Mouse (Mus musculus) sigmoid colon, adult 10 weeks (tissue): ENCODE data around the gene Glyctk. TPM values are rescaled to one million over a fixed set of nuclear protein-coding genes. Genes with fewer than 3 reads are reported as not detected.

Experiments
- polyA plus RNA-seq: library from polyadenylated mRNA; stranded (reverse); fragments of 350-450 nt; fragmentation: Illumina TruSeq; extraction: RNeasy Lipid Tissue Mini Kit (QIAGEN cat#74804); gene quantifications from one replicate; pipeline ENCODE4 v1.2.3, GENCODE M21; 2014; ENCODE audit warnings: low read depth, low replicate concordance

Gene Glyctk
- polyA plus RNA-seq = 0.13 TPM

DNA sequence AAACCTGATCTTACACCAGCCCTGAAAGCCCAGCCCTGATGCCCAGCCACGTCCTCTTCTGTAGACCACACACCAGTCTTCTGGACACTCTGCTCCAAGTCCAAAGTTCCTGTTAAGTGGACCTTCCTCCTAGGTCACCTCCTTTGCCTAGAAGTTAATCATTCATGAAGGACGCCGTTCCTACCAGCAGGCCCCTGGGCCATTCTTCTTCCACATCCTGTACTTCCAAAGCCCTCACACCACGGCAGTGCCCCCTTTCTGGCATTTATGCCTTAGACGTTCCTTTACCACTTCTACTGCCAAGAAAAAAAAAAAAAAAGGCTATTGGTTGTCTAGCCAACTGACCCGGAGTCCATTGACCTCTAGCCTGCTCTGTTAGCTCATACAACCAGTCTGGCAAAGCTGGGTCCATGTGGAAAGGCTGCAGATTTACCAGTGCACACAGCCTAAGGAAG, at the start of gene Glyctk:
Gene Glyctk, minus strand, starts transcription at position 102 of the 455 bp plus-strand sequence.

DNA sequence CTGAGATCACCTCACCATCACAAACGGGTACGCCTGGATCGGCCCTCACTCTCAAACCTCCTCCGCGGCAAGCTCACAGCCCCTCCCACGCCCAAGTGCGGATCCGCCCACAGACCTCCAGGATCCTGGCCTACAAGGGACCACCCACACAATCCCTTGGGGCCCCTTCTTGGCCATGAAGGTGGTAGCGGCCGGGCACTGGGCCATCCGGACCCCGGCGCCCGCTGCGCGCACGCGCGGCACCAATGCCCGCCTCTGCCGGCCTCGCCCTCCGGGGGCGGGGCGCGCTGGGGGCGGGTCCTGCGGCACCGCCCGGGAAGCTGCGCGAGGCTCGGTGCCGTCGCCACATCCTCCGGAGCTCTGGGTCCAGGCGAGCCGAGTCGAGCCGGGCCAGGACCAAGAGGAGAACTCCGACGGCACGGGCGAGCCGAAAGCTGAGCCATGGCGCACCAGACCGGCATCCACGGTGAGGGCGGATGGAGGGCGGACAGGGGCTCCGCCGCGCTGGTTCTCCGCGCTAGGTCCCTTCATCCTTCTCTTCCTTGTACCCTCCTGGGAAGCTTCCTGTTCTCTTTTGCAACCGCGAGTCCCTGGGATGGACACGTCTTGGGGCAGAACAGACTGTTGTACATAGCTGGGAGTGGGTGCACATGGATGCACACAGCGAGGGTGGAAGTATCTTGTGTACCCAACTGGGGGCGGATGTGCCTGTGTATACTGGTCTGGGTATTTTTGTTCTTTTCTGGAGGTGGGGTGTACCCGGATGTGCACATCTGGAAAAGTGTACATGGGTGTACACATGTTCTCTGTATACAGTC, 45.1 kb upstream of the Glyctk start, which contains the start of gene Twf2:
Gene Twf2, plus strand, starts transcription at position 290 of the 818 bp plus-strand sequence.

DNA sequence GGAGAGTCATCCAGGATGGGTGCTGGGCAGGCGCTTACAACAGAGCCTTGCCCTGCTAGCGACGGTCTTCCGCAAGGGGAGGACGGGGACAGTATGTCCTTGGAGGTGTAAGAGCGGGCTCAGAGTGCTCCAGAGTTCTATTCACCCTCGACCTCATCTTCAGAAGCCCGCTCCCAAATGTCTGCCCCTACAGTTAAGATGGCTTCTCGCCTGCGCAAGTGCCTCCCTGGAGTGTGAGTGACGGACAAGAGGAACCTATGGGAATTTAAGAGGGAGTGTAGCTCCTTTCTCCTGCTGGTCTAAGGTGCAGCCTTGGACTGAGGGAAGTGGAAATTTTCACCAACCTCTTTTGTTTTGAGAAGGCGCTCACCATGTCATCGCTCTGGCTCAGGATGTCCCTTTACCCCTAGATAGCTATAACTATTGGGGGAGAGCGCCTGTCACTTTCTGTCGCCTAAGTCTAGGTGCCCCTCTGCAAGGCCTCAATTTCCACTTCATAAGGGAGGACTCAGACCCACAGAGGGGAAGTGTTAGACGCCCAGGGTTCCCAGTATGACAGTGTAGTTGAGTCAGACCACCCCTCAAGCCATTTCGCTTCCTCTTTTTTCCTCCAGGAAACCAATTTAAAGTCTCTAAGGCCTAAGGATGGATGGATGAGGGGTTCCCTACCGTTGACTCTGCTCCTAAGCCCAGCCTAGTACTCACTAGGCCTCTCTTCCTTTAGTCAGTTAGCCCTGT, 41.8 kb upstream of the Glyctk start, which contains the start of gene Ppm1m:
Gene Ppm1m, minus strand, starts transcription at position 212 of the 738 bp plus-strand sequence.

DNA sequence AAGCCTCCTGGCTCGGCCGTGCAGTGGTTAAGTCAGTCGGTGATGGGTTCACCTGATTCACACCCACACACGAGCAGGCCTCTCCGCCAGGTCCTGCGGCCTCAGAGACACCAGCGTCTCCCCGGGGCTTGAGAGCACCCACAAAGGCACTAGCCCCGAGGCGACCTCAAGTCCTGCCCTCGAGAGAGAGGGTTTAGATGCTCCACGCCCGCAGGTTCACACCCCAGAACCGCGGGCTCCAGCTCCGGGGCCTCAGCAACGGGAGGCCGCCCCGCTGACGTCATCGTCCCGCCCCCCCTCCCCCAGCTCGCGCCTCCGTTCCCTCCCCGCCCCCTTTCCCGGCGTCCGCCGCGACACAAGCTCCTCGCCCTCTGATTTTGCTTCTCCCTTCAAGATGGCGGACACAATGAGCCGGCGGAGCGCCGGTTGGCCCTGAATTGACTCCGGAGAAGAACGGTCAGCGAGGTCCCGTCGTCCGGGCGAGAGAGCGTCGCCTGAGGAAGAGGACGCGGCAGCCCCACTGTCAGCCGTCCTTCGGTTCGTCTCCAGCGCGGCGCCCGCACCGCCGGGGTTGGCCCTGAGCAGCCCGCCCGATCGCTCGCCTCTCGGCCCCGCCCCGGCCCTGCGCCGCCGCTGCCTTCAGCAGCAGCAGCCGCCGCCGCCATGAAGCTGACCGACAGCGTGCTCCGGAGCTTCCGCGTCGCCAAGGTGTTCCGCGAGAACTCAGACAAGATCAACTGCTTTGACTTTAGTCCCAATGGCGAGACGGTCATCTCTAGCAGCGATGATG, 12.8 kb upstream of the Glyctk start, which contains the start of gene Wdr82:
Gene Wdr82, plus strand, starts transcription at position 373 of the 790 bp plus-strand sequence.

Other genes starting within 250 kb of the Glyctk start
- gene Col6a5, start 197.5 kb downstream of the Glyctk start, polyA plus RNA-seq = 2.2 TPM
- gene Col6a4, start 61.4 kb downstream of the Glyctk start, polyA plus RNA-seq = 3.6 TPM
- gene Wdr82, start 12.8 kb upstream of the Glyctk start, polyA plus RNA-seq = 84.2 TPM
- 2.3 TPM for gene Ppm1m, start 41.6 kb upstream of the Glyctk start, polyA plus RNA-seq
- not detected for gene Twf2, start 45.0 kb upstream of the Glyctk start, polyA plus RNA-seq
- not detected for gene Tlr9, start 64.5 kb upstream of the Glyctk start, polyA plus RNA-seq
- 41.9 TPM for gene Alas1, start 90.5 kb upstream of the Glyctk start, polyA plus RNA-seq
- 2.1 TPM for gene Poc1a, start 122.9 kb upstream of the Glyctk start, polyA plus RNA-seq
- gene Dusp7, start 210.5 kb upstream of the Glyctk start, polyA plus RNA-seq = 15.3 TPM